Mouse (Mus musculus): Measurements from ENCODE around the gene Hnrnph3.

DNA sequence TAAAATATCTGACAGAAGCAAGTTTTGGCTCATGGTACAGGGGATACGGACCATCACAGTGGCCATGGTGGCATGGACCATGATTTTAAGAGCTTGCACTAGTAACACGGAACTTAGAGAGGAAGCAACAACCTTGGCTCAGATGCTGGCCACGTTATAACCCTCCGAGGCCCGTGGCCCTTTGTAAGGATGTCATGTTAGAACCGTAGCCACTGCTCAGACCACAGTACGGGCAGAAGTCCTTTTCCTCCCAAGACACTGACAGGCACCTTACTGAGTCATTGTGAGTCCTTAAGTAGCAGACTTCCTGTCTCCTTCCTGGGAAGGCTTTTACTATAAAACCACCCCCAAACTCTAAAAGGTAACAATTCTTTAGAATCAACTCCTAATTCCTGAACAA, 27.2 kb upstream of the Hnrnph3 start:
- TF ChIP-seq POLR2A (IDR thresholded peaks at IDR 0.05; ENCODE audit: low read depth, low read length), result no peak
- TF ChIP-seq HCFC1 (IDR thresholded peaks at IDR 0.05; ENCODE audit: low read depth, low read length), result no peak
- TF ChIP-seq EP300 (IDR thresholded peaks at IDR 0.05; ENCODE audit: low read length), result no peak
- TF ChIP-seq MXI1 (IDR thresholded peaks at IDR 0.05; ENCODE audit: low read depth, low read length), result no peak
- no peak for TF ChIP-seq ETS1 (conservative IDR thresholded peaks at IDR 0.05; ENCODE audit: low read depth, low read length)
- no peak for TF ChIP-seq CTCF (conservative IDR thresholded peaks at IDR 0.05 in 1 of 2, IDR thresholded peaks at IDR 0.05 in 1 of 2; ENCODE audit: low read depth in 2 of 2, low read length in 2 of 2)
- TF ChIP-seq POLR2AphosphoS2 (IDR thresholded peaks at IDR 0.05; ENCODE audit: low read depth, low read length), result no peak
- TF ChIP-seq ELF1 (IDR thresholded peaks at IDR 0.05; ENCODE audit: low read depth, low read length), result no peak
- TF ChIP-seq JUND (conservative IDR thresholded peaks at IDR 0.05; ENCODE audit: low read depth, low read length), result no peak
- TF ChIP-seq ZNF384 (IDR thresholded peaks at IDR 0.05; ENCODE audit: low read depth, low read length), result no peak

Data from CH12.LX (cell line).